Mouse (Mus musculus): ENCODE results near the gene Prickle2. TPM values are rescaled to one million over a fixed set of nuclear protein-coding genes. Genes with fewer than 3 reads are reported as not detected.
A peak's percentile ranks its signal among the peaks of the same experiment; 100 is the strongest.

Gene Prickle2
- polyA plus RNA-seq, 1 experiment from 2014 or later, result 7.7 TPM

- peak; percentile 58; the same call in 1 of the 2 replicates for ATAC-seq (ENCODE audit: insufficient read depth, low FRiP score, low read depth)
- H3K4me1 ChIP-seq, result no peaks in the 10 kb centered on the region; the same call in 1 of the 2 replicates
- no peak overlapping the region for H3K4me3 ChIP-seq (replicated peaks)
- no peak overlapping the region for H3K9ac ChIP-seq
- H3K27ac ChIP-seq, result no peak overlapping the region
- H3K27me3 ChIP-seq (replicated peaks), result no peaks in the 10 kb centered on the region
- no peaks in the 10 kb centered on the region for H3K36me3 ChIP-seq
- H3K4me2 ChIP-seq, result no peak overlapping the region
- H3K9me3 ChIP-seq, result no peaks in the 10 kb centered on the region
- WGBS, result 54% methylated on average over 1 of the region's 1 CpGs
Measured at GRCm38 (mm10) chr6:92395143-92395542, 310.8 kb downstream of the Prickle2 start.

GRCm38 (mm10) chr6:92394628-92395027, 311.3 kb downstream of the Prickle2 start:
- H3K4me2 ChIP-seq, result no peak overlapping the region
- WGBS, result 73% methylated on average over 5 of the region's 5 CpGs

GRCm38 (mm10) chr6:92390321-92390720, 315.6 kb downstream of the Prickle2 start:
- WGBS, result 89% methylated on average over 4 of the region's 4 CpGs
- Histone ChIP-seq H3K36me3 (no peaks in the 10 kb centered on the region), H3K27me3 (replicated peaks) (no peaks in the 10 kb centered on the region), H3K9me3 (no peaks in the 10 kb centered on the region), H3K4me1 (no peaks in the 10 kb centered on the region), H3K9ac (no peak overlapping the region), H3K27ac (no peak overlapping the region), H3K4me2 (no peak overlapping the region), H3K4me3 (replicated peaks) (no peak overlapping the region)
- ATAC-seq (ENCODE audit: insufficient read depth, low FRiP score, low read depth), result no peak

More at GRCm38 (mm10) chr6:92394628-92395027, 311.3 kb downstream of the Prickle2 start:
- Histone ChIP-seq H3K36me3 (no peaks in the 10 kb centered on the region), H3K27ac (no peak overlapping the region), H3K4me1 (no peaks in the 10 kb centered on the region; the same call in 1 of the 2 replicates), H3K27me3 (replicated peaks) (no peaks in the 10 kb centered on the region), H3K4me3 (replicated peaks) (no peak overlapping the region), H3K9ac (no peak overlapping the region), H3K9me3 (no peaks in the 10 kb centered on the region)
- ATAC-seq (ENCODE audit: insufficient read depth, low FRiP score, low read depth), result no peak

- Histone ChIP-seq H3K9ac (no peak overlapping the region), H3K27ac (0 out of 2 replicates have a peak overlapping the region, but pooled peaks have one; percentile 16), H3K4me2 (no peak overlapping the region), H3K4me3 (replicated peaks) (no peak overlapping the region), H3K4me1 (no peaks in the 10 kb centered on the region), H3K9me3 (no peaks in the 10 kb centered on the region), H3K36me3 (no peaks in the 10 kb centered on the region), H3K27me3 (replicated peaks) (no peaks in the 10 kb centered on the region)
- ATAC-seq (ENCODE audit: insufficient read depth, low FRiP score, low read depth), result no peak
- WGBS, result 54% methylated on average over 5 of the region's 5 CpGs
Measured at GRCm38 (mm10) chr6:92388681-92389080, 317.3 kb downstream of the Prickle2 start.

- H3K9me3 ChIP-seq, result no peaks in the 10 kb centered on the region
- H3K4me1 ChIP-seq, result no peaks in the 10 kb centered on the region
- H3K27ac ChIP-seq, result no peak overlapping the region
- no peaks in the 10 kb centered on the region for H3K36me3 ChIP-seq
- no peaks in the 10 kb centered on the region for H3K27me3 ChIP-seq (replicated peaks)
- 76% methylated on average over 14 of the region's 14 CpGs for WGBS
- H3K4me3 ChIP-seq (replicated peaks), result no peak overlapping the region
- no peak overlapping the region for H3K9ac ChIP-seq
- no peak overlapping the region for H3K4me2 ChIP-seq
- no peak for ATAC-seq (ENCODE audit: insufficient read depth, low FRiP score, low read depth)
Measured at GRCm38 (mm10) chr6:92383196-92383782, 322.7 kb downstream of the Prickle2 start.

GRCm38 (mm10) chr6:92381085-92381484, 324.9 kb downstream of the Prickle2 start:
- Histone ChIP-seq H3K4me1 (no peaks in the 10 kb centered on the region), H3K9me3 (no peaks in the 10 kb centered on the region), H3K4me2 (no peak overlapping the region), H3K36me3 (peaks cover 5% of the 10 kb centered on the region; the same call in 1 of the 2 replicates), H3K4me3 (replicated peaks) (no peak overlapping the region), H3K9ac (no peak overlapping the region), H3K27me3 (replicated peaks) (no peaks in the 10 kb centered on the region), H3K27ac (no peak overlapping the region)
- no peak for ATAC-seq (ENCODE audit: insufficient read depth, low FRiP score, low read depth)
- 79% methylated on average over 10 of the region's 10 CpGs for WGBS

GRCm38 (mm10) chr6:92374826-92375225, 331.1 kb downstream of the Prickle2 start:
- Histone ChIP-seq H3K9me3 (no peaks in the 10 kb centered on the region), H3K27ac (no peak overlapping the region), H3K4me2 (no peak overlapping the region), H3K4me3 (replicated peaks) (no peak overlapping the region), H3K36me3 (peaks cover 5% of the 10 kb centered on the region; the same call in 1 of the 2 replicates), H3K9ac (no peak overlapping the region), H3K27me3 (replicated peaks) (no peaks in the 10 kb centered on the region), H3K4me1 (no peaks in the 10 kb centered on the region)
- no peak for ATAC-seq (ENCODE audit: insufficient read depth, low FRiP score, low read depth)
- WGBS, result 85% methylated on average over 6 of the region's 6 CpGs

GRCm38 (mm10) chr6:92370896-92371295, 335.1 kb downstream of the Prickle2 start:
- Histone ChIP-seq H3K9ac (no peak overlapping the region), H3K4me3 (replicated peaks) (no peak overlapping the region), H3K9me3 (no peaks in the 10 kb centered on the region), H3K4me1 (no peaks in the 10 kb centered on the region), H3K4me2 (no peak overlapping the region), H3K36me3 (no peaks in the 10 kb centered on the region), H3K27me3 (replicated peaks) (no peaks in the 10 kb centered on the region), H3K27ac (no peak overlapping the region)
- ATAC-seq (ENCODE audit: insufficient read depth, low FRiP score, low read depth), result no peak
- WGBS, result 27% methylated on average over 5 of the region's 5 CpGs

GRCm38 (mm10) chr6:92347278-92348028, 358.5 kb downstream of the Prickle2 start:
- no peaks in the 10 kb centered on the region for H3K4me1 ChIP-seq

GRCm38 (mm10) chr6:92346729-92347128, 359.2 kb downstream of the Prickle2 start:
- Histone ChIP-seq H3K27ac (no peak overlapping the region), H3K9ac (no peak overlapping the region), H3K9me3 (no peaks in the 10 kb centered on the region), H3K4me3 (replicated peaks) (no peak overlapping the region), H3K4me2 (no peak overlapping the region), H3K27me3 (replicated peaks) (no peaks in the 10 kb centered on the region), H3K36me3 (no peaks in the 10 kb centered on the region), H3K4me1 (no peaks in the 10 kb centered on the region)
- WGBS, result 57% methylated on average over 7 of the region's 7 CpGs
- no peak for ATAC-seq (ENCODE audit: insufficient read depth, low FRiP score, low read depth)

More at GRCm38 (mm10) chr6:92347278-92348028, 358.5 kb downstream of the Prickle2 start:
- H3K27ac ChIP-seq, result no peak overlapping the region
- H3K4me3 ChIP-seq (replicated peaks), result no peak overlapping the region
- no peak for ATAC-seq (ENCODE audit: insufficient read depth, low FRiP score, low read depth)
- H3K4me2 ChIP-seq, result no peak overlapping the region
- H3K9me3 ChIP-seq, result no peaks in the 10 kb centered on the region
- H3K9ac ChIP-seq, result no peak overlapping the region
- no peaks in the 10 kb centered on the region for H3K27me3 ChIP-seq (replicated peaks)
- WGBS, result 79% methylated on average over 10 of the region's 10 CpGs
- no peaks in the 10 kb centered on the region for H3K36me3 ChIP-seq

- H3K27ac ChIP-seq, result no peak overlapping the region
- no peak overlapping the region for H3K4me2 ChIP-seq
- 78% methylated on average over 2 of the region's 2 CpGs for WGBS
- no peak overlapping the region for H3K4me3 ChIP-seq (replicated peaks)
- no peak for ATAC-seq (ENCODE audit: insufficient read depth, low FRiP score, low read depth)
- H3K27me3 ChIP-seq (replicated peaks), result no peaks in the 10 kb centered on the region
- H3K36me3 ChIP-seq, result no peaks in the 10 kb centered on the region
- no peak overlapping the region for H3K9ac ChIP-seq
- no peaks in the 10 kb centered on the region for H3K9me3 ChIP-seq
- H3K4me1 ChIP-seq, result no peaks in the 10 kb centered on the region
Measured at GRCm38 (mm10) chr6:92345151-92345550, 360.8 kb downstream of the Prickle2 start.

GRCm38 (mm10) chr6:92344588-92344987, 361.4 kb downstream of the Prickle2 start:
- Histone ChIP-seq H3K4me3 (replicated peaks) (no peak overlapping the region), H3K9ac (no peak overlapping the region), H3K27ac (no peak overlapping the region), H3K4me1 (no peaks in the 10 kb centered on the region), H3K4me2 (no peak overlapping the region), H3K36me3 (no peaks in the 10 kb centered on the region), H3K27me3 (replicated peaks) (no peaks in the 10 kb centered on the region), H3K9me3 (no peaks in the 10 kb centered on the region)
- 87% methylated on average over 3 of the region's 3 CpGs for WGBS
- ATAC-seq (ENCODE audit: insufficient read depth, low FRiP score, low read depth), result no peak
